Mouse (Mus musculus) left cerebral cortex, adult 9 months (tissue): ENCODE results near the gene Ros1.

Source experiments
- DNase-seq, 2 experiments: peaks; one replicate each; pipeline ENCODE4 v3.0.0; 2022; ENCODE audit warnings: low spot score in 2 of 2

Gene Ros1

DNA sequence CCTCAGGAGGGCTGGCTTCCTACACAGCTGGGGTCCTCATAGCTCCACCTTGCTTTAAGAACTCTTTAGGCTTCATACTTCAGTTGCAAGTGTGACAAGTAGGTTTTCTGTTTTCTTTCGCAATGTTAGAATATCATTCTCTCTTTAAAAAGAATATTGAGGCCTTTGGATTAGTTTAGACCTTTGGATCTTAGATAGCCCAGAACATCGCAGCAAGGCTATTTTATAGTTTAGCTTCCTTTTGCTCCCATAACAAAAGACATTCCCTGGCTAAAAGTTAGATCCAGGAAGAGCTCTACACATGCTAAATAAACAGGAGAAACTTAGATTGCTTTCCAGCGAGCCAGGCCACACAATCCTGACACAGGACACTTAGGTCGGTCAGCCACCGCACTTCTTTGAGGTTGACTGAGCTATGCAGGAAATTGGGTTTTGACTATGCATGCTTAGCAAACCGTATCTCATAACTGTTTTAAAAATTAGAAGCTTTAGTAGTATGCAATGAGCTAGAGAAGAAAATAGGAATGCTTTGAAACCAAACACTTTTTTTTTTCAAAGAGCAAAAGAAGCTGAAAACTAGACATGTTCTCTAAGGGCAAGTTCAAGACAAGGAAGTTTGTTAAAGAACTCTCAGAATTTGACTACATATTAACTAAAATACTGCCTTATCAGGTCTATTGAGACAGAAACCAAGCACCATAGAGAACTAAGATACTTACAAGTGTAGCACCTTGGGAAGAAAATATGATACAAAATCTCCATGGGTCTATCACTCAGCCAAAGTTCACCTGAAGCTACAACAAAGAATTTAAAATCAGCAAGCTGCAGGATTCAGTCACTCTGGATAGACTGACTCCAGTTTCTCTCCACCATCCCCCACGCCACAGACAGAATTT is at the start of gene Ros1:
Gene Ros1 (minus strand): TSS at position 288 of the 896 bp plus-strand sequence.
- no peak for DNase-seq

DNA sequence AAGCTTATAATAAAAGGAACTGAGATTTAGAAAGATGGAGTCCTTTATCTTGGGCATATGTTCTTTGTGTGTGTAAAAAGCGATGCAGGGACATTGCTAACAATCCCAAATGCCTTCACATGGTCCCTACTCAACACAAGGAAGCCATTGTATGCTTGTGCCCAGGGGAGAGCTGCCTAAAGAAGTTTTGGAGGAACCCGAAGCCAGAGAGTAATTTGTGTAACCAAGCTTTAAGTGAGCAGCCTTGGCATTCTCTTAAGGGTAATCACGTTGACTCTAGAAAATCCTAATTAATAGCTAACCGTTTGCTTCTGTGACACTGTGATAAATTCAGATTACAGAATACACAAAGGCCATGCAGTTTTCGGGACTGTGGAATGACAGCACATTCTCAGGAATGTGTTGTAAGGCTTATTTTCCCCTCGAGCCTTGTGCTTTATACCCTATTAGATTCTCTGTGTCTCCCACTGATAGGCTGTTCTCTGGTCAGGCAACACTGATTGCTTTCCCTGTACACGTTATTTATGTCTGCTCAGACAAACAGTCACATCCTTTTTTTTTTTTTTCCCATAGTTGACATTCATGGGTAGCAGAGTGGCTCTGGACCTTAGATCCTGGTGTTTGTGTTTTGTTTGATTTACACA is 47.8 kb upstream of the Ros1 start:
- DNase-seq, result no peak

DNA sequence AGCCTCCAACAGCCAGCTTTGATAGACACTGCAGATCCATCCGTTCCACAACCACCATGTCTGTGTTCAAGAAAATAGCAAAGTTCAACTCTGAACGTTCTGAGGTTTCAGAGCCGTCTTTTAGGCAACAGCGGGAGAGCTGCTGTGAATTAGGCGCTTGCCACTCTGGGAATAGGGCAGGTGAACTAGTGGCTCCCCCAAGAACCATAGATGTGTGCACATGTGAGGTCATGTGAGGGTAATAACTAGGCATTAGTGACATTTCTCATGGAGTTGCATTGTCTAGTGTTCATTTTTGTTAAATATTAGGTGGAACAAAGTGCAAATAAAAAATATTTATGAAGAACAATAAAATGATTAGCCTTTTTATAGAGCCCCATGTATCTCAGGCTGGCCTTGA is 47.0 kb upstream of the Ros1 start:
- DNase-seq, result no peak

DNA sequence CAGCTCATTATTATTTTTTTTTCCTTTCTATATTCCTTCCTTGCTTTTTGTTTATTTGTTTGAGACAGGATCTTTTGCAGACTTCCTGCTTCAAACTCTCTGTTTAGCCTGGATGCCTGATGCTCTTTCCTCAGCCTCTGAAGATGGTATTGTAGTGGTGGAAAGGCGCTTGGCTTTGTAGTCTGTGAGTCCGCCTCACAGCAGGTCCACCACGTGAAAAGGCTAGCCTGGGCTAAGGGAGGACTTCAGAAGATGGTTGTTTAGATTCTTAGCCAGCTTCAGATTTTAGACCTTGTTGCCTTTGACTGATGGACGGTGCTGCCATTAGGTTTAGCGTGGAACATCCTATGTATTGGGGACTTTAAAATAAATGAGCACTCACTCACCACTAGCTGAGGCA is 40.4 kb upstream of the Ros1 start:
- no peak for DNase-seq

DNA sequence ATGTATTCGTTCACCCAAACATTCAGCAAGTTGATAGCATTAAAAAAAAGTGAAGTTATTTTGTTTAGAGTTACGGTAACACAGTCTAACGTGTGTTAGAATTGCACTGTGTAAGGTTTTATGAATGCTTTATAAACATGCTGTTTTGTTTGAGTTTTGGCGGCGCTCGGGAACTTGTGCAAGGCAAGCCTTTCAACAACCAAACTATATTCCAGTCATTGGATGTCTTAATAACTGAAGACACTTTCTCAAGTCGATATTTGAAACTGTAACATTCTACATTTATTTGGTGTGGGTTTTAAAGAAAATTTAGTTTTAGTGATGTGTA is 39.6 kb upstream of the Ros1 start:
- DNase-seq, result no peak

DNA sequence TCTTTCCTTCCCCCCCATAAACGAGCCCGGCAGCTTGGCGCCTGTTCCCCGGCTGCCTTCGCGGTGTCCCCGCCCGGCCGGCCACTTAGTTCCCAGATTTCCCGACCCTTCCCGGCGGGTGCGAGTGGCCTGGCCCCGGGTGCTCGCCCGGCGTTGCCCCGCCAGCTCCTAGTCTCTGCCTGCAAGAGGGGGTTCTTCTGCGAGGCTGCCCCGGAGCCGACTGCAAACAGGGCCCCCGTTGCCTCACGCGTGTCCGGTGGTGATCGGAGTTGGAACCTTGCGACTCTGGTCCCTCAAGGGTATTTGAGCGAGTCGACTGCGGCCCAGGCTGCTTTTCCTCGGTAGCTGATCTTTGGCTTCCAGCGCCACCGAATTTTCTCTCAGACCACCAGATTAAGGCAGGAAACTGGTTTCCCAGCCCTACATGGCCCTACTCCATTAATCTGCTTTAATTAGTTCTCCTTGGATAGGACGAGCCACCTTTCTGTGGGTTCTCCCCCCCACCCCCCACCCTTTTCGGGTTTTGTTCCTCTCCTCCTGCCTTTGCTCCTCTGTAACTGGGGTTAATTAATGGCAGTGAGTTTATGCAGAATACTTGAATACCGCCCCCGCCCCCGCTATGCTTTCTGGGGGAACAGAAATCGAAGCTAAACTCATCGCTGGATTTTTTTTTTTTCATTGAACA is 39.1 kb upstream of the Ros1 start:
- peak in 1 of 2 experiments; percentile 13 for DNase-seq

DNA sequence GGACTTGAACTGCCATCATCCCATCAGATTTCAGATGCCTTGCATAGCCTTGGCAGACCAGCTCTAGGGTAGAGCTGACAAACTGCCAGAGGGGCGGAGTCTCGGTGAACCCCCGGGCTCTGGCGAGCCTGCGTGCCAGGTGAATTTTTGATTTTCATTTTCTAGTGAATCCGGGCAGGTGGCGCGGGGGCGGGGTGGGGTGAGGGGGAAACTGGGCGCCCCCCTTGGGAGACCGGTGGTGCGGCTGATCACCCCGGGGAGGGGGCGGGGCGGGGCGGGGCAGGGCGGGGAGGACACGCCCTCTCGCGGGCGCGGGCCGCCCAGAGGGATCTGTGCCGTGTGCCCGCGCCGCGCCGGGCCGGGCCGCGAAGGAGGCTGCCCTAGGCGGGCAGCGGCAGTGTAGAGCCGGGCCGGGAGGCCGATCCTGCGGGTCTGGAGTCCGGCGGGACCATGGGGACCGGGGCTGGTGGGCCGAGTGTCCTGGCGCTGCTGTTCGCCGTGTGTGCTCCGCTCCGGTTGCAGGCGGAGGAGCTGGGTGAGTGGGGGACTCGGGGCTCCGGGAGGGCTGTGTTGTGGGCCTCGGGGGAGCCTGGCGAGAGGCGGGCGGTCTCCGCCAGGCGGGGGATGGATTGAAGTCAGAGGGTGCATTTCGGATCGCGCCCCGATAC is 38.4 kb upstream of the Ros1 start, which contains the start of gene Dcbld1:
Gene Dcbld1 (plus strand): TSS at position 319 of the 668 bp plus-strand sequence.
- DNase-seq, result peak in 1 of 2 experiments; percentile 33

DNA sequence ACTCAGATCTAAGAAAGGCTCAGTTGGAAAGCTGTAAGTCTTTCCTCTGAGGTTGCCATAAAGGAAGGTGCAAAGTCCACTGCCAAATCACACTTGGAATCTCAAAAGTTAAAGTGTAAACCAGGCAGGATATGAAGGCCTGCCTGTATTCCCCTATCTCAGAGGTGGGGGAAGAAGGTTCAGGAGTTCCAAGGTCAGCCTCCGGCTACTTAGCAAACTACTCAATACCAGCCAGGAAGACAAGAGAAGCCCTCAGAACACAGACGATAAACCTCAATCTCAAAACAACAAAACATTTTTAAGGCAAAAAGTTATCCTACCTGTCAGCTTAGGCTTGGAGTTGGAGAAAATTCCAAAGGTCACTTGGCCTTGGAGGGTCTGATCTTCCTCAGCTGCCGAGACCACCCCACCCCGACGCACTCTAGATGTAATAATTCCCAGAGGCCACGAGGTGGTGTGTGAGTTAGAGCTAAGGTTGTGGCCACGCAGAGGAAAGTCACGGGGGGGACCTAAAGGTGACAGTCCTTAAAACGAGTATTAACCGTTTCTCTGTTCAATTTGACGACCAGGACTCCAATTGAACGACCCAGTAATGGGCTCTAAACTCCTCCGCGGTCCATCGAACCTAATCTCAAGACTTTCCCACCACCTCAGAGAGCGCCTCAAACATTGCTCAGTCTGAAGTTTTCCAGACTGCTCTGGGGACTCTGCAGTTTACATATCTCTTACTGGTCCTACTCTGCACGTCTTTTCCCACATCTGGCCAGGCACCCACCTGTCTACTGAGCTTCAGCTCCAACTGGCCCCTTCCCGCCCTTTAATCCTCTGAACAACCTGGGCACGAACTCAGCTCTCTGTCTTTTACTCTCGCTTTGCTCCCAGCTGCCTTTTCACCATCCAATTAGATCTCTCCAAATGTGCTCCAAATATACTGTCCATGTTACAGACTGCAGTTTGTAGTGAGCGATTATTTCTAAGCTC is 37.4 kb upstream of the Ros1 start:
- peak in 1 of 2 experiments; percentile 4 for DNase-seq

DNA sequence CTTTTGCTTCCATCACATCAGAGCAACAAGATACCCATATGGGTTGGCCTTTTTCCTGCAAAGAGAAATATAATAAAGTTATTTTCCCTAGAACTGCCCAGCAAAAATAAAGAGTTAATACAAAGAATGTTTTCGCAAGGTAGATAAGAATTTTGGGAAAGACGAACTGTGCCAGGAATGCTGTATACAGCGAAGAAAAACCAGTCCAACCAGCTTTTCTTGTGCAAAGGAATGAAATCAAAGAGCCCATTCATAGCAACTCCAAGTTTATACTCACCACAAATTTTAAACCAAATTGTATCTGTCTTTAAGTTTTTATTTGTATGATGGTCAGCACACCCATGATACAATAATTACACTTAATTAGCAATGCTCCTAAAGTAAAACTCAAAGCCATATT is 24.6 kb upstream of the Ros1 start:
- no peak for DNase-seq

DNA sequence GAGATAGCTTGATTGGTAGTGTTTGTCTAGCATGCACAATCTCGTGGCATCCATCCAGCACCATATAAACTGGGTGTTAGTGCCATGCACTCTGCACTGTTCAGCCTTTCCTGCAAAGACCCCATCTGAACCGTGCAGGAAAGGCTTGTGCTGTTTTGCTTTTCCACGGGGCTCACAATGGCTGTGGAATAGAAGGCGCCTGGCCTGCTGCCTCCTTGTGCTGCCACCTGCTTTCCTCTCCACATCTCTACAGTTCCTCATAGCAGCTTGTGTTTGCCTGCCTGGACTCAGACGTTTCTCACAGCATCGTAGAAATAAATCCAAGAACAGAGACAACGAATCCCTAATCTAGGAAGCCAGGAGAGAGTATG is 22.5 kb upstream of the Ros1 start:
- peak in 1 of 2 experiments; percentile 3 for DNase-seq

DNA sequence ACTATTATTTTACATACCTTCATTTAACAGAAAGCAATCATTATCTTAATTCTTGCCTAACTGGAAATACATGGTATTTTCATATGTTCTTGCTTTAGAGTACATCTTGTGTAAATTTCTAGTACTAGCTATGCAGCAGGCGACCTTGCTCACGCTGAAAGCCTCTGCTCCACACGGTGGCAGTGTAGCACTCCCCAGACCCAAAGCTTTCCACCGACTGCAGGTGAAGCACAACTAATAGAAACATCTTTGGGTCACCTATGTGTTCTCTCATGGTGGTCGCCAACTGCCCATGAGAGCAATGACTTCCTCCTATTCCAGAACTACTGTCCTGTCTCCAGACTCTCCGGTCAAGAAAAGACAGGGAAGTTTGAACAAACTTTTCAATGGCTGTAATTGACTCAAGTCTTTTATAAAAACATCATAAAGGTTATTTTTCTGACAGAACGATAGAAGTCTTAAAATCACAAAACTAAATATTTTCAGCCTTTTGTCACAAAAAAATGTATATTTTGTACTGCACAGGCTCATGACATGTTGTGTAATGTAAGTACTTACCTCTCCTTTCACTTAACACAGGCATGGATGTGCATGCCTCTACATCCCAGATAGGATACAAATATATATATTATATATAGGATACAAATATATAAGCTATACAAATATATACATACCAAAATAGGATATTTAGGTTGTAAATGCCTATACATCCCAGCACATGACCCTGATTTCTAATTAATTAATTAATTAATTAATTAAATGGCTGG is 21.9 kb upstream of the Ros1 start:
- peak in 1 of 2 experiments; percentile 72 for DNase-seq

DNA sequence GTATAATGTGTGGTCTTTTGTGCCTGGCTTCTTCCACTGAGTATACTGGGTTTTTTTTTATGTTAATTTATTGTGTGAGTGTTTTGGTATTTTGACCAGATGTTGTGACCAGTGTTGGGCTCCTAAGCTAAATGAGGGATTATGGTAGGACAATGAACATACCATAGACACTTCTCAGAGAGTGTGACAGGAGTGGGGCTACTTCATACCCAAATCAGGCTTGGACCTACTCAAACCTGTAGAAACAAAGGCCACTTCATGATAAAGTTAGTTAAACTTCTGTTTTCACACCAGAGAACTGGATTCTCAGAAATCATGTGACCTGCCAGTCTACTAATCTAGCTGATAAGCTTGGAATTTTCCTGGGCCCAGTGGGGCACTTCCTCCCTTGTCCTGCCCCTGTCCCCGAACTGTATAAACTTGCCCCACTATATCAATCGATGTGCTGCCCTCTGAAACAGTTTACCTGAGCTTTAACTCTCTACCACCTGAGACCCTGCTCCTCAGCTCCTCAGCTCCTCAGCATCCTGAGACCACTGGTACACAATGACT is 20.3 kb upstream of the Ros1 start:
- DNase-seq, result no peak

DNA sequence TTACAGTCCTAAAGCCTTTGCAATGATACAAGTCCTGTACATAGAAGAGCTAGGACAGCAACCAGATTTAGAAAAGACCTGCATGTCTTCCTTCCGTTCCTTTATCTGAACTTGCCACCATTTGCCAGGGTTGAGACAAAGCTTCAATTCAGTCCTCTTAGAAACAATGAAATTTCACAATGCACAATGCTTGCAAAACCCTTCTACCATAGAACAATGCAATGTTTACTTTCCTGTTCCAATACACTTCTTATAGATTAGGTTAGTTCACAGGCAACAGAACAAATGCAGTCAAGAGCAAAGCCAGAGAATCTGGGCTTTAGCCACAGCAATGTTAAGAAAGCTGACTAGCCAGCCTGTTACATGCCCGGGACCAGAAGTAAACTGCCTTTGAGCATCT is 9.0 kb upstream of the Ros1 start:
- no peak for DNase-seq

DNA sequence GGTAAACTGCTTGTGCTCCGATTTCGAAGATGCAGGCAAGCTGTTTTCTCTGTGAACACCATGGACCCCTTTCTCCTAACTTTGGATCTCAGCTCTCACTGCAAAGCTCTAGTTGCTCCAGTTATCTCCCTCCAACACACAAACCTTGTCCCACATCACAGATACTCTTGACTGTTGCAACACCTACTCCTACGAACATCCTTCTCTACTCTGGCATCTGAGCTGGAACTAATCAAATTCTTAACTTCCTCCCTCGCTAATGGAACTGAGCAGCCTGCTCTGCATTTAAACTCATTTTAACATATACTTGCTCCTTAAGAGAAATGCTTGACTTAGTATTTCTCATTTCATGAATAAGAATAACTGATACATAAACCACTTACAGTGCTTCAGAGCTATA is 9.1 kb downstream of the Ros1 start:
- peak; percentile 7 to 10 for DNase-seq

DNA sequence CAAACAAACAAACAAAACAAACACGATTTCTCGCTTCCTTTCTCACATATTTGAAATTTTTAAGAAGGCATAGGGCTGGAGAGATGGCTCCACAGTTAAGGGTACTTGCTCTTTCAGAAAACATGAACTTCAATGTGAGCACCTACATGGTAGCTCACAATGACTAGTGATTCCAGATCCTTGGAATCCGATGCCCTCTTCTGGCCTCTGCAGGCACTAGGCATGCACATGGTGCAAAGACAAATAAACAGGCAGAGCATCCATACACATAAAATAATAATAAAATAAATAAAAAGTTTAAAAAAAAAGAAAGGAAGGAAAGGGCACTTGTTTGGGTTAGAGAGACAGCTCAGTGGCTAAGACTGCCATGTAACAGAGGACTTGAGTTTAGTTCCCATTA is 12.2 kb downstream of the Ros1 start:
- DNase-seq, result no peak

DNA sequence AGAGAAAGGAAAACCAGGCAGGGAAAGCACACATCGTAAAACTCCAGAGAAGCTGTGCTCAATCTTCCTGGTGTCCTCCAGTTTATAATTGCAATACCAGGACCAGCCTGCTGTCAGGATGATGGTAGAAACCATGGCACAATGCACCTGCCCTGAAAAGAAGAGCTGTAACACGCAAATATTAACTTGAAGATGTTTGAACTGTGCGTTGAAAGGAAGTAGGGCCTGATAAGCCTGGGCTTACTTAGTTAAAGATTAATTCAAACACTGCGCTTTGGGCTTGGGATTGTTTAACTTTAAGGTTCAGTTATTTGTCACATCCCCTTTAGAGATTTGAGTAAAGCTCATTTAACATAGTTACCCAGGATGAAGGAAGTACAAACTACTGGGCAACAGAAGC is 20.7 kb downstream of the Ros1 start:
- DNase-seq, result no peak

DNA sequence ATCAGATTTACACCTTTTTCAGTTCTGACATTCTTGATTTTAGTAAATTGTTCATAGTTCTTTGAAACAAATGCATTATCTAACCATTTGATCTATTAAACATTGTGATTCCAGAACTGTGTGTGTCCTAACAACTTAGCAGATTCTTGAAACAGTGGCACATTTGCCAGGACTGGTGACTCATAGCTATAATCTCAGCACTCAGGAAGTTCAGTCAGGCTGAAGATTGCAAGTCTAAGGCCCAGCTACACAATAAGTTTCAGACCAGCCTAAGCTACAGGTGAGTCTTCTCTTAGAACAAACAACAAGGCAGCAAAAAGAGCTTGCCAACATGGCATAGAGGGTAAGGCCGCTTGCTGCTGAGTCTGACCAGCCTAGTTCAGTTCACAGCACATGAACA is 24.6 kb downstream of the Ros1 start:
- no peak for DNase-seq

DNA sequence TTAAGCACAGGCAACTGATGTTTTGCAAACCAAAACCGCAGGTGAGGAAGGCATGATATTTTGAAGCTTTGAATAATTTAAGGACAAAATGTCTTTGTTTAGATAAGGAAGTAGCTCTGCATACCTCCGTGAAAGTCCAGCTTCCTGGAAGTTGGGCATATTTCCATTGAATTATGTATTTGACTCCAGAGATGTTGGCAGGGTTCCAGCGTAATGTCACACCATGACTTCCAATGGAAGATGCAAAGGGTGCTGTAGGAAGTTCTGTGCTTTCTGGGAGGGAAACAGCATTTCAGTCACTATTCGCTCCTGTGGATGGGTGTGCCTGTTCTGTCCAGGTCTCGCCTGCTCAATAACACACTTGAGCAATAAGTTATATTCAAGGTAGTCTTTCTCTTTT is 25.2 kb downstream of the Ros1 start:
- DNase-seq, result no peak

DNA sequence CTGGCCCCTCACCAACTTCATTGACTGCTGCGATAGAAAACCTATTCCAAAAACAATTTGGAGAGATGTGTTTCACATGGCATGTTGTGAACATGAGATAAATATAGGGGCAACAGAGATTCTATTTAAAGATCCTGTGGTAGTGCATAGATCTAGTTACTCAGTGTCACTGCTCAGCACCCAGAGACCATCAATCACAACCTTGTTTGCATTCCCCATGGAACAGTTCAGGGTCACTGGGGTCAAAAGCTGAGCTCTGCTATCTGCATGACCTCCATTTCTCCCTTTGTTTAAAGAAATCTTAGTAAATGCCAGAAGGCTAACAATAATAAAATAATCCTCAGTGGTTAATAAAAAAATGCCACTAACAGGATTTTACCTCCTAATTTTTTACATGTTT is 29.7 kb downstream of the Ros1 start:
- no peak for DNase-seq

DNA sequence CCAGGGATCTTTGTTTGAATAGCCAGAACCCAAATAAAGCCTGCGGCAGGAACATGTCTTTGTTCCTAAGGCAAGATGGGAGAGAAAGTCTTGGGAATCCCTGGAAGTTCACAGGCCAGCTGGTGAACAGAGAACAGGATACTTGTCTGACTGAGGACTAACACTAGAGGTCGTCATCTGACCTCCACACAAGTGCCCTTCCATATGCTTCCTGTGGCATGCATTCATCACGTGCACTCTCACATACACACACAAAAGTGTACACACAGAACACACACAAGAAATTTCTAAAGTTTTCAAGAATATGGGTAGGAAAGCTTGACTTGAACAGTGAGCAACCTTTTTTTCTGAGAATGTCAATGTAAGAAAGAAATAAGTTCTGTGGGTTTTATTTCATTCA is 34.4 kb downstream of the Ros1 start:
- DNase-seq, result no peak
